Mouse (Mus musculus) stomach, postnatal 0 days (tissue): ENCODE data around the gene Magi1.

Experiments used
- CTCF ChIP-seq: IDR thresholded peaks from 2 replicates; pipeline ENCODE4 v1.5.1; 2016; ENCODE audit warnings: antibody characterized with exemption, low read depth, mild to moderate bottlenecking, moderate library complexity
- EP300 ChIP-seq: optimal IDR thresholded peaks from 2 replicates; pipeline ENCODE3; 2016; ENCODE audit warnings: antibody characterized with exemption

GRCm38 (mm10) chr6:94130389-94130788 lies 153.3 kb downstream of the Magi1 start:
- TF ChIP-seq CTCF (no peak), EP300 (no peak)
